Mouse (Mus musculus) ovary, adult 18-20 months (tissue): ENCODE results near the gene Fignl2.

ENCODE experiments used
- DNase-seq: peaks from one replicate; pipeline ENCODE4 v3.0.0; 2022; ENCODE audit warnings: low spot score, mixed read lengths

Gene Fignl2

GRCm38 (mm10) chr15:101092829-101093648, 14.7 kb upstream of the Fignl2 start:
- DNase-seq: no peak

GRCm38 (mm10) chr15:101092121-101092828, 13.9 kb upstream of the Fignl2 start:
- DNase-seq: no peak

GRCm38 (mm10) chr15:101091551-101091950, 13.2 kb upstream of the Fignl2 start:
- no peak for DNase-seq

GRCm38 (mm10) chr15:101088291-101088690, 9.9 kb upstream of the Fignl2 start:
- no peak for DNase-seq

- peak; percentile 67 for DNase-seq
These were observed 8.6 kb upstream of the Fignl2 start for GRCm38 (mm10) chr15:101086956-101087355.

GRCm38 (mm10) chr15:101086451-101086850, 8.1 kb upstream of the Fignl2 start:
- DNase-seq: no peak

- no peak for DNase-seq
These were observed 6.1 kb upstream of the Fignl2 start for GRCm38 (mm10) chr15:101084499-101084898.

- no peak for DNase-seq
These were observed 3.9 kb upstream of the Fignl2 start for GRCm38 (mm10) chr15:101082236-101082635.

GRCm38 (mm10) chr15:101081035-101081548, 2.7 kb upstream of the Fignl2 start:
- DNase-seq: no peak

- no peak for DNase-seq
These were observed 1.7 kb upstream of the Fignl2 start for GRCm38 (mm10) chr15:101080031-101080520.

GRCm38 (mm10) chr15:101078731-101079156, 377 bp upstream of the Fignl2 start:
- peak; percentile 91 for DNase-seq

- no peak for DNase-seq
These were observed 1.2 kb downstream of the Fignl2 start for GRCm38 (mm10) chr15:101077001-101077812.

GRCm38 (mm10) chr15:101076071-101077000, 2.0 kb downstream of the Fignl2 start:
- no peak for DNase-seq

- no peak for DNase-seq
These were observed 2.7 kb downstream of the Fignl2 start for GRCm38 (mm10) chr15:101075656-101076055.

GRCm38 (mm10) chr15:101075150-101075549, 3.2 kb downstream of the Fignl2 start:
- no peak for DNase-seq

GRCm38 (mm10) chr15:101074067-101074466, 4.3 kb downstream of the Fignl2 start:
- DNase-seq: no peak

- DNase-seq: no peak
These were observed 5.6 kb downstream of the Fignl2 start for GRCm38 (mm10) chr15:101072736-101073135.

GRCm38 (mm10) chr15:101070762-101071161, 7.6 kb downstream of the Fignl2 start:
- DNase-seq: no peak

GRCm38 (mm10) chr15:101069641-101070190, 8.7 kb downstream of the Fignl2 start:
- no peak for DNase-seq

GRCm38 (mm10) chr15:101068671-101069070, 9.7 kb downstream of the Fignl2 start:
- DNase-seq: no peak

GRCm38 (mm10) chr15:101068029-101068428, 10.3 kb downstream of the Fignl2 start:
- no peak for DNase-seq
